Mouse (Mus musculus) gastrocnemius, postnatal 36 days (tissue): Measurements from ENCODE around the gene Hacl1. TPM values are rescaled to one million over a fixed set of nuclear protein-coding genes. Genes with fewer than 3 reads are reported as not detected.

Experiments used
- DNase-seq, 2 experiments: peaks; one replicate each; pipeline ENCODE4 v3.0.0; 2022
- intact Hi-C: fragments of 180-260 bp; cut with DNase I; formaldehyde crosslinking; loops from one replicate; pipeline ENCODE4 v1.15.1; 2025
- total RNA-seq, 2 experiments: library from RNA; stranded (reverse); gene quantifications; 2 replicates each; pipeline ENCODE4 v1.2.3; 2021

Hacl1 gene
- total RNA-seq, 2 experiments from 2014 or later = 5.3 to 7.4 TPM

DNA sequence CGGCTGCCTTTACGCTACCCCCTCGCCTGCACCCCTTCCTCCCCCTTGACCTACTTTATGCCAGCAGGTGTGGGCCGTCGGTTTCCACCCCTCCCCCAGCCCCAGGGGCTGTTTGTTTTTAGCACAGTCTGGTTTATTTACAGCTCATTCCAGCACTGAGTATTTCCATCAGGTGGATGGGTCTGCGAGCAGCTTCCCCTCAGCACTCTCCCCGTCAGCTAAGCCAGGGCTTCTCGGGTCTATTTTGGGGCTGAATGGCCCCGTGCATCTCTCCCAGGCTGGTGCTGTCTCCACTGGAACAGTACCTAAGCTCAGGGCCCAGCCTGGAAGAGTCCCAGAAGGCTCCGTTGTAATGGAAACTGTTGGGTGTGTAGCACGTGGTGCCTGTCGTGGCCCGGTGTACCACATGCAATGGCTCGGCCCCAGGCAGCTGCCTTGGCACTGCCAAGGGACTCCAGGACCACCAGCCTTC lies 85.1 kb downstream of the Hacl1 start:
- intact Hi-C loops = loop anchor here (2.0 kb wide), 1 partner anchor 19 kb away; no protein-coding TSS in a partner anchor
- DNase-seq = peak; percentile 25 to 28

DNA sequence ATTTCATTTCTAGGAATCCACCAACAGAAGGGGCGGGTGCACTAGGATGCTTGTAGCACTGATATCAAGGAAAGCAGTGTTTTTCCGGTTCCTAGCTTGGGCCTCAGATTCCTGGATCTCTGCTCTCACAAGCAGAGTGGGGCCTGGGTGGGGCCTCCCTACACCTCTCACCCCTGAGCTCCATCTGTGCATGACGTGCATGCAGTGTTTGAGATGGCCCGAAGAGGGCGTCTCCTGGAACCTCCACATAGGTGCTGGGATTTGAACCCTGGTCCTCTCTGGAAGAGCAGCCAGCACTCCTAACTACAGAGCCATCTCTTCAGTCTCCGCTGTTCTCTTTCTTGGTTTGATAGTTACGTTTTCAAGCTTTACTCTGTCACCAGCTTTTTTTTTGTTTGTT lies 86.1 kb downstream of the Hacl1 start:
- intact Hi-C loops = no loop called here
- no peak for DNase-seq

Other genes with a start within 250 kb of the Hacl1 start
- gene Sh3bp5, start 205.2 kb downstream of the Hacl1 start, total RNA-seq = 10 to 100 TPM; 34.5 to 44.4 TPM
- gene Eaf1, start 146.9 kb downstream of the Hacl1 start, total RNA-seq = 10 to 100 TPM; 10.5 to 11.7 TPM
- gene Mettl6, start 146.2 kb downstream of the Hacl1 start, total RNA-seq = 1 to 10 TPM; 6.3 to 7.1 TPM
- gene Colq, start 49.9 kb downstream of the Hacl1 start, total RNA-seq = 1 to 10 TPM; 7.5 to 8.6 TPM
- 1 to 10 TPM in 1 of 2 experiments, not detected in 1; 1.6 TPM for gene Gm49387, start 408 bp downstream of the Hacl1 start, total RNA-seq
- gene Btd, start 258 bp downstream of the Hacl1 start, total RNA-seq = 1 to 10 TPM; 3.6 to 4.8 TPM
- 10 to 100 TPM; 36.7 to 49.1 TPM for gene Ankrd28, start 189.4 kb upstream of the Hacl1 start, total RNA-seq